Mouse (Mus musculus) spleen, adult 2 months (tissue): ENCODE data around the gene Tspan8.

Experiments
- CTCF ChIP-seq: fragments of 200-500 bp; IDR thresholded peaks from 2 replicates; pipeline ENCODE4 v1.5.1; 2011; ENCODE audit warnings: mild to moderate bottlenecking, inconsistent platforms; ENCODE audit not compliant: insufficient read depth, insufficient read length, insufficient replicate concordance; ENCODE audit errors: extremely low read depth
- POLR2A ChIP-seq: fragments of 200-500 bp; IDR thresholded peaks from 2 replicates; pipeline ENCODE4 v1.6.1; 2011; ENCODE audit warnings: low read depth, low read length, inconsistent platforms

GRCm38 (mm10) chr10:115816511-115816910 lies at the start of gene Tspan8:
- TF ChIP-seq POLR2A (no peak), CTCF (no peak)
